Mouse (Mus musculus) limb, embryonic 14.5 days (tissue): ENCODE measurements at regions not wholly inside any gene's neighbourhood (a gene's known extent, or its start where the extent isn't known, plus 50 kb on each side); places are given as distances from the start of the nearest gene placed in this dataset.

Experiments
- ATAC-seq: fragments of 200-750 bp; cut with Nextera tagmentation; 2 replicates; pipeline ENCODE4 v1.8.0; 2017; ENCODE audit warnings: low read depth, moderate number of reproducible peaks, moderate TSS enrichment; ENCODE audit not compliant: low FRiP score
- DNase-seq: peaks from one replicate; pipeline ENCODE4 v3.0.0-alpha.2; 2015; ENCODE audit warnings: low spot score
- H3K27ac ChIP-seq: fragments of 300-500 bp; sonication (generic); replicated peaks from 2 replicates; pipeline ENCODE4 v1.5.1; 2014; ENCODE audit warnings: low read depth, mild to moderate bottlenecking, low read length, moderate library complexity, mixed read lengths
- H3K27me3 ChIP-seq: fragments of 300-500 bp; sonication (generic); 2 replicates; pipeline ENCODE4 v1.6.1; 2014; ENCODE audit warnings: low read length, mixed read lengths; ENCODE audit not compliant: control insufficient read depth, insufficient read depth
- H3K36me3 ChIP-seq: fragments of 300-500 bp; sonication (generic); 2 replicates; pipeline ENCODE4 v1.6.1; 2014; ENCODE audit warnings: mild to moderate bottlenecking, low read length, moderate library complexity, mixed read lengths; ENCODE audit not compliant: control insufficient read depth, insufficient read depth
- H3K4me1 ChIP-seq: fragments of 300-500 bp; sonication (generic); 2 replicates; pipeline ENCODE4 v1.6.1; 2014; ENCODE audit warnings: antibody characterized with exemption, low read length, mixed read lengths; ENCODE audit not compliant: control insufficient read depth, insufficient read depth
- H3K4me2 ChIP-seq: fragments of 300-500 bp; sonication (generic); replicated peaks from 2 replicates; pipeline ENCODE4 v1.6.1; 2014; ENCODE audit warnings: low read depth, mild to moderate bottlenecking, low read length, moderate library complexity; ENCODE audit not compliant: severe bottlenecking
- H3K4me3 ChIP-seq: fragments of 300-500 bp; sonication (generic); replicated peaks from 2 replicates; pipeline ENCODE4 v1.5.1; 2014; ENCODE audit warnings: low read length
- H3K9ac ChIP-seq: fragments of 300-500 bp; sonication (generic); 2 replicates; pipeline ENCODE4 v1.6.1; 2014; ENCODE audit warnings: mild to moderate bottlenecking, low read depth, low read length, moderate library complexity; ENCODE audit not compliant: severe bottlenecking
- H3K9me3 ChIP-seq: fragments of 300-500 bp; sonication (generic); 2 replicates; pipeline ENCODE4 v1.6.1; 2016; ENCODE audit warnings: low read length; ENCODE audit not compliant: control insufficient read depth
- POLR2A ChIP-seq: fragments of 200-500 bp; IDR thresholded peaks from 2 replicates; pipeline ENCODE4 v1.8.0; 2012; ENCODE audit warnings: inconsistent platforms, mild to moderate bottlenecking, moderate library complexity, borderline replicate concordance; ENCODE audit not compliant: insufficient read depth, insufficient read length; ENCODE audit errors: extremely low read depth
- WGBS: fragments of 180-500 bp; shearing (Covaris S2); extraction: QIAGEN DNeasy Blood & Tissue Kit; methylation state at CpG from one replicate; pipeline ENCODE4 v1.1.7; 2014; 5-methylcytosine and 5-hydroxymethylcytosine counted together

DNA sequence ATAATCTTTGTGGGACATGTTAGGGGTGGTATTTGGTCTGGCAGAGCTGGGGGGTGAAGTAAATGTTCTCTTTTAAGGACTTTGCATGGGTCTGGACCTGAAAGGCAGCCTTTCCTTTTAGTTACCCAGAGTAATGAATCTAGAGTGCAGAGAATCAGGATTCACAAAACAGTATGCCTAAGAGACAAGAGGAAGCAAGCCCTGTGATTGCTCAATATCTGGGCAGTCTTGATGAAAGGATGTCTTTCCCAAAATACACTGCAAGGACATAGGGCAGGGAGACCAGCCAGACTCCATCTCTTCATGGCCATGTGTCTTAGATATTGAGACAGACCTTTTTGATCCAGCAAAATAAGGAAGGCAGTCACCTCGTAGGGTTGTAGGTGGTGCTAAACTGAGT lies 84.3 kb downstream of the Ttc32 start:
- no peak for TF ChIP-seq POLR2A
- H3K27ac ChIP-seq: no peak overlapping the region
- no peak overlapping the region for H3K4me2 ChIP-seq
- H3K4me1 ChIP-seq: 0 out of 2 replicates have a peak, but pooled peaks cover 5% of the 10 kb centered on the region
- no peaks in the 10 kb centered on the region for H3K9me3 ChIP-seq
- no peak overlapping the region for H3K9ac ChIP-seq
- no peaks in the 10 kb centered on the region for H3K27me3 ChIP-seq
- 88% methylated on average over 1 of the region's 1 CpGs for WGBS
- no peaks in the 10 kb centered on the region for H3K36me3 ChIP-seq
- ATAC-seq: no peak
- no peak for DNase-seq
- no peak overlapping the region for H3K4me3 ChIP-seq

GRCm38 (mm10) chr12:9118576-9118975 lies 88.8 kb downstream of the Ttc32 start:
- Histone ChIP-seq H3K27me3 (no peaks in the 10 kb centered on the region), H3K4me1 (no peaks in the 10 kb centered on the region), H3K36me3 (no peaks in the 10 kb centered on the region), H3K9ac (no peak overlapping the region), H3K9me3 (no peaks in the 10 kb centered on the region), H3K27ac (no peak overlapping the region), H3K4me3 (no peak overlapping the region), H3K4me2 (no peak overlapping the region)
- peak; percentile 26 for DNase-seq
- TF ChIP-seq POLR2A: no peak
- WGBS: 49% methylated on average over 2 of the region's 2 CpGs
- no peak for ATAC-seq

DNA sequence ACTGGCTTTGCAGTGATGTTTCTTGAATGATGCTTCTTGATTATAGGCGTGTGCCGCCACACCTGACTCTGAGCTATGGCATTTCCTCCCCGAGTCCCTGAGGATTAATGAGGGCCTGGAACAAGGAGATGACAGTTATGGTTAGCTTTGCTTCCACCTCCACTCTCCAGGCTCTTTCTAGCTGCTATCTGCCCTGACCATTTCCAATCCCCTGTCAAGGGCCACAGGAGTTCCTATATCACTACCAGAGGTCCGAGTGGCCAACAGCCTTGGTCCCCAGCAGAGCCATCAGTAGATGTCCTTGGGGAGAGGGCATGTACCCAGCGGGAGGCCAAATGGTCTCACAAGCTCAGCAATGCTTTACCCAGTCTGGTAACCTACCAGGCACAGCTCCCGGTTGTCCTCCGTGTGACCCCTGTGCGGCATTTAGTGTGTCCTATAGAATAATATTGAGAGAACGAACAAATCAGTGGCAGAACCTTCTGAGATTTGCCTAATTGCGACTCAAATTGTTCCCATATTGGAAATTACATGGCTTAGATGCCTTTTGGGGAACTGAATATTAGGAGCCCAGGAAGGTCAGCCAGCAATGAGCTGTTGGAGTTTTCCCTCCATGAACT lies 98.2 kb downstream of the Ttc32 start:
- ATAC-seq: no peak
- H3K4me3 ChIP-seq: no peak overlapping the region
- no peaks in the 10 kb centered on the region; the same call in 1 of the 2 replicates for H3K4me1 ChIP-seq
- H3K36me3 ChIP-seq: no peaks in the 10 kb centered on the region
- H3K4me2 ChIP-seq: no peak overlapping the region
- WGBS: 81% methylated on average over 10 of the region's 10 CpGs
- H3K27me3 ChIP-seq: no peaks in the 10 kb centered on the region
- no peak for TF ChIP-seq POLR2A
- H3K9me3 ChIP-seq: no peaks in the 10 kb centered on the region
- no peak overlapping the region for H3K27ac ChIP-seq
- DNase-seq: no peak
- H3K9ac ChIP-seq: no peak overlapping the region

DNA sequence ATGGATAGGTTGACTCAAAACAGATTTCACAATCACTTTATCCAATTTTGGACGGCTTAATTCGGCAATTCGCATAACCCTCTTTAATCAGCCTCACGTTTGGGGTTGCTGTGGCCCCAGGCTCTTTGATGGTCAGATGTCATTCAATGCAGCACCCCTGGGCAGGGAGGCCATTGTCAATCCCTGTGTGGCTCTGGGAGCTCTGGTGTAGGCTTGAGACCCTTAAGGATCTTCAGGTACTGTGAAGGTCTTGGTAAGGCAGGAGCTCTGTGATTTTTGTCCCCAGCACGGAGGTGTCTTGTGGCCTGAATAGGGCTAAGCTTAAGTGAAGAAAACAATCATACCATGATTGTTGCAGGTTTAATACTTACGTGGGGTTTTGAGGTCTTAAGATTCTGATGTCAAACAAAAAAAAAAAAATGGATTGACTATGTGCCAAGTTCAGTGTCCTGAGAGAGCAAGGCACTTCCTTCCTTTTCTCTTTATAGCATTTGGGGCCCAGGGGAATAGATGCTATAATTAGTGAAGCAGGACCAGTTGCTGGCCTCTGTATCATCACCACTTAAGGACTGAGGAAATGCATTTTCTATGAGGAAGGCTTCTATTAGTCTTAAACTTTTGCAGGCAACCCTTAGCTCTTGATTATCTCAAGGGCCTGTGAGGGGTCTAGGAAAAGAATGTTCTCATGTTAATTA lies 98.9 kb downstream of the Ttc32 start:
- Histone ChIP-seq H3K4me2 (no peak overlapping the region), H3K4me3 (no peak overlapping the region), H3K36me3 (no peaks in the 10 kb centered on the region), H3K27ac (no peak overlapping the region), H3K4me1 (no peaks in the 10 kb centered on the region; the same call in 1 of the 2 replicates), H3K9ac (no peak overlapping the region), H3K9me3 (no peaks in the 10 kb centered on the region), H3K27me3 (no peaks in the 10 kb centered on the region)
- TF ChIP-seq POLR2A: no peak
- 62% methylated on average over 6 of the region's 6 CpGs for WGBS
- DNase-seq: no peak
- ATAC-seq: no peak

- ATAC-seq: no peak
- H3K4me3 ChIP-seq: no peak overlapping the region
- no peaks in the 10 kb centered on the region for H3K36me3 ChIP-seq
Measured at GRCm38 (mm10) chr12:9132621-9133020, 102.8 kb downstream of the Ttc32 start.

More at GRCm38 (mm10) chr12:9132621-9133020, 102.8 kb downstream of the Ttc32 start:
- Histone ChIP-seq H3K27ac (no peak overlapping the region), H3K4me1 (no peaks in the 10 kb centered on the region; the same call in 1 of the 2 replicates), H3K9me3 (no peaks in the 10 kb centered on the region), H3K27me3 (no peaks in the 10 kb centered on the region), H3K4me2 (no peak overlapping the region), H3K9ac (no peak overlapping the region)
- DNase-seq: no peak
- no peak for TF ChIP-seq POLR2A
